In genomic region chr6:37415034-37415433, GRCm38 (mm10) we compare ENCODE assay signal across 8 mouse cellular contexts. TPM values are rescaled to one million over a fixed set of nuclear protein-coding genes. Genes with fewer than 3 reads are reported as not detected.
A peak's percentile ranks its signal among the peaks of the same experiment; 100 is the strongest.
DNase-seq lines count a peak whose midpoint lies in the region; ATAC-seq lines count a peak whose summit lies in the region.

No protein-coding gene starts in this region.

- no peaks in the 10 kb centered on the region for H3K9me3 ChIP-seq in heart, embryonic 14.5 days (ENCODE audit: control insufficient read depth, low read length)
- no peaks in the 10 kb centered on the region for H3K9me3 ChIP-seq in limb, embryonic 11.5 days (ENCODE audit: control insufficient read depth, low read length)

- H3K4me1 ChIP-seq in heart, embryonic 14.5 days (ENCODE audit: control insufficient read depth in 2 of 2, insufficient read depth in 2 of 2, low read length in 2 of 2): peaks cover 50 to 88% of the 10 kb centered on the region in 2 experiments
- H3K4me1 ChIP-seq in limb, embryonic 11.5 days (ENCODE audit: control insufficient read depth, insufficient read depth, low read length): peaks cover 25% of the 10 kb centered on the region

- H3K4me3 ChIP-seq in heart, embryonic 14.5 days (ENCODE audit: control insufficient read depth in 1 of 2, insufficient read depth in 1 of 2, low read depth in 1 of 2, low read length in 2 of 2): no peak overlapping the region
- no peak overlapping the region for H3K4me3 ChIP-seq in limb, embryonic 11.5 days (ENCODE audit: low read depth, low read length)

- H3K36me3 ChIP-seq in heart, embryonic 14.5 days (ENCODE audit: control insufficient read depth, insufficient read depth, low read length): peaks cover 22% of the 10 kb centered on the region
- H3K36me3 ChIP-seq in limb, embryonic 11.5 days (ENCODE audit: control insufficient read depth, insufficient read depth, low read length): no peaks in the 10 kb centered on the region

- peak overlapping the region; percentile 30 for H3K4me2 ChIP-seq in heart, embryonic 14.5 days (ENCODE audit: low read length)
- no peak overlapping the region for H3K4me2 ChIP-seq in limb, embryonic 11.5 days (ENCODE audit: low read depth, severe bottlenecking)

- H3K9ac ChIP-seq in heart, embryonic 14.5 days (ENCODE audit: low read length): peak overlapping the region; percentile 54
- H3K9ac ChIP-seq in limb, embryonic 11.5 days (ENCODE audit: low read length): no peak overlapping the region

- peak; percentile 91 for ATAC-seq in heart, embryonic 14.5 days (ENCODE audit: insufficient number of reproducible peaks, insufficient read depth, low FRiP score, low read depth)
- peak; percentile 86; the same call in 1 of the 2 replicates for ATAC-seq in limb, embryonic 11.5 days (ENCODE audit: insufficient number of reproducible peaks, low FRiP score, low TSS enrichment, low read depth)
- no peak for ATAC-seq in inflammation-experienced regulatory T-cells, adult 6 months

- H3K27ac ChIP-seq in heart, embryonic 14.5 days (replicated peaks in 1 of 2; ENCODE audit: control insufficient read depth in 1 of 2, insufficient read depth in 1 of 2, low read depth in 2 of 2, low read length in 2 of 2): peak overlapping the region; percentile 92 to 99
- peak overlapping the region; percentile 38 for H3K27ac ChIP-seq in limb, embryonic 11.5 days (replicated peaks; ENCODE audit: low read depth, low read length)

- WGBS in heart, embryonic 14.5 days: 10% methylated on average over 7 of the region's 7 CpGs
- 25% methylated on average over 7 of the region's 7 CpGs for WGBS in limb, embryonic 11.5 days

- no peaks in the 10 kb centered on the region for H3K27me3 ChIP-seq in heart, embryonic 14.5 days (ENCODE audit: control insufficient read depth, insufficient read depth, low read length)
- no peaks in the 10 kb centered on the region for H3K27me3 ChIP-seq in limb, embryonic 11.5 days (ENCODE audit: control insufficient read depth, insufficient read depth, low read length)

- intact Hi-C loops in left cerebral cortex, postnatal 14 days (cut with DNase I): no loop called here

- peak; percentile 19 for DNase-seq in retina, embryonic 14.5 days (ENCODE audit: low spot score)
- DNase-seq in retina, postnatal 1 day: no peak
- peak; percentile 71 for DNase-seq in limb, embryonic 11.5 days (ENCODE audit: low spot score)
- DNase-seq in testis, postnatal 10 days (ENCODE audit: low spot score): peak; percentile 69
- no peak for DNase-seq in left cerebral cortex, postnatal 14 days (ENCODE audit: low spot score in 2 of 2)
- no peak for DNase-seq in T-cell, adult 2 months (ENCODE audit: low spot score)

RNA-seq across cellular contexts. Expression of gene Creb3l2, which starts 26.9 kb away (rescaled TPM):
- polyA plus RNA-seq in heart, embryonic 14.5 days (2014; fragmentation: Nextera tagmentation; extraction: Ambion mirVana): 36.8 and 39.9 TPM in 2 replicates
- 25.2 and 27.5 TPM in 2 replicates for polyA plus RNA-seq in limb, embryonic 11.5 days (2014; fragmentation: Nextera tagmentation; extraction: Ambion mirVana)
- total RNA-seq in left cerebral cortex, postnatal 14 days (2021): 1 to 10 TPM; 6.7 to 8.1 TPM
- 1 to 10 TPM; 2.3 to 3.6 (median 2.6) TPM for polyA plus RNA-seq in inflammation-experienced regulatory T-cells, adult 6 months (2017; shearing (Covaris generic))

Comparison
In these comparisons a context has a peak if more than half of its experiments do, and no peak if none do; other contexts are left out.
1. DNase-seq: peak in retina, embryonic 14.5 days (single experiment), limb, embryonic 11.5 days (single experiment) and testis, postnatal 10 days (single experiment); none in retina, postnatal 1 day (single experiment), left cerebral cortex, postnatal 14 days (0 of 2) and T-cell, adult 2 months (single experiment).